Mouse (Mus musculus) neural tube, embryonic 11.5 days (tissue): ENCODE data around the gene Ryr2. TPM values are rescaled to one million over a fixed set of nuclear protein-coding genes. Genes with fewer than 3 reads are reported as not detected.
A peak's percentile ranks its signal among the peaks of the same experiment; 100 is the strongest.

Source experiments
- ATAC-seq: fragments of 200-750 bp; cut with Nextera tagmentation; 2 replicates; pipeline ENCODE4 v1.8.0; 2017; ENCODE audit warnings: moderate number of reproducible peaks, mild to moderate bottlenecking, moderate TSS enrichment, moderate library complexity; ENCODE audit not compliant: insufficient read depth, low FRiP score, low TSS enrichment
- DNase-seq: peaks from one replicate; pipeline ENCODE4 v3.0.0-alpha.2; 2015; ENCODE audit warnings: low spot score
- H3K27ac ChIP-seq: fragments of 300-500 bp; sonication (generic); 2 replicates; pipeline ENCODE4 v1.5.1; 2014; ENCODE audit warnings: low read depth, mild to moderate bottlenecking, low read length
- H3K27me3 ChIP-seq: fragments of 300-500 bp; sonication (generic); 2 replicates; pipeline ENCODE4 v1.6.1; 2014; ENCODE audit warnings: mild to moderate bottlenecking, low read length, mixed read lengths; ENCODE audit not compliant: control insufficient read depth, insufficient read depth
- H3K36me3 ChIP-seq: fragments of 300-500 bp; sonication (generic); 2 replicates; pipeline ENCODE4 v1.6.1; 2014; ENCODE audit warnings: mild to moderate bottlenecking, low read length, moderate library complexity, mixed read lengths; ENCODE audit not compliant: control insufficient read depth, insufficient read depth
- H3K4me1 ChIP-seq: fragments of 300-500 bp; sonication (generic); 2 replicates; pipeline ENCODE4 v1.6.1; 2014; ENCODE audit warnings: low read length, mixed read lengths; ENCODE audit not compliant: control insufficient read depth, insufficient read depth
- H3K4me2 ChIP-seq: fragments of 300-500 bp; sonication (generic); 2 replicates; pipeline ENCODE4 v1.6.1; 2014; ENCODE audit warnings: low read depth, mild to moderate bottlenecking, moderate library complexity
- H3K4me3 ChIP-seq: fragments of 300-500 bp; sonication (generic); 2 replicates; pipeline ENCODE4 v1.5.1; 2014; ENCODE audit warnings: low read depth, low read length
- H3K9ac ChIP-seq: fragments of 300-500 bp; sonication (generic); 2 replicates; pipeline ENCODE4 v1.6.1; 2014; ENCODE audit warnings: mild to moderate bottlenecking, low read length
- H3K9me3 ChIP-seq: fragments of 300-500 bp; sonication (generic); 2 replicates; pipeline ENCODE4 v1.6.1; 2016; ENCODE audit warnings: low read length; ENCODE audit not compliant: control insufficient read depth
- WGBS: fragments of 180-500 bp; shearing (Covaris S2); extraction: QIAGEN DNeasy Blood & Tissue Kit; methylation state at CpG from one replicate; pipeline ENCODE4 v1.1.7; 2014; 5-methylcytosine and 5-hydroxymethylcytosine counted together
- polyA plus RNA-seq: library from polyadenylated mRNA; unstranded; fragments of >200 nt; fragmentation: Nextera tagmentation; extraction: Ambion mirVana; gene quantifications from 2 replicates; pipeline ENCODE4 v1.2.1, GENCODE M21; 2014

Ryr2 gene
- polyA plus RNA-seq, 1 experiment from 2014 or later: 0.34 TPM

- H3K4me3 ChIP-seq: no peak overlapping the region
- H3K4me1 ChIP-seq: no peaks in the 10 kb centered on the region
- ATAC-seq (no peak), DNase-seq (no peak)
- no peaks in the 10 kb centered on the region for H3K27me3 ChIP-seq
- H3K9ac ChIP-seq: no peak overlapping the region
- WGBS: 90% methylated on average over 3 of the region's 3 CpGs
- no peak overlapping the region for H3K4me2 ChIP-seq
- H3K36me3 ChIP-seq: no peaks in the 10 kb centered on the region
- H3K9me3 ChIP-seq: no peaks in the 10 kb centered on the region
- no peak overlapping the region for H3K27ac ChIP-seq
These were observed 222.6 kb downstream of the Ryr2 start for GRCm38 (mm10) chr13:11884175-11884574.

- Histone ChIP-seq H3K4me1 (no peaks in the 10 kb centered on the region), H3K9ac (no peak overlapping the region), H3K4me2 (no peak overlapping the region), H3K27ac (no peak overlapping the region), H3K9me3 (no peaks in the 10 kb centered on the region), H3K4me3 (no peak overlapping the region), H3K36me3 (no peaks in the 10 kb centered on the region), H3K27me3 (no peaks in the 10 kb centered on the region)
- DNase-seq (no peak), ATAC-seq (no peak)
- WGBS: 91% methylated on average over 4 of the region's 4 CpGs
These were observed 224.4 kb downstream of the Ryr2 start for GRCm38 (mm10) chr13:11882359-11882758.

- H3K4me1 ChIP-seq: no peaks in the 10 kb centered on the region
- H3K9me3 ChIP-seq: no peaks in the 10 kb centered on the region
- no peak overlapping the region for H3K4me3 ChIP-seq
- H3K36me3 ChIP-seq: no peaks in the 10 kb centered on the region
- DNase-seq (peak; percentile 20), ATAC-seq (peak; percentile 64; the same call in 1 of the 2 replicates)
- 58% methylated on average over 10 of the region's 10 CpGs for WGBS
- H3K27ac ChIP-seq: no peak overlapping the region
- no peaks in the 10 kb centered on the region for H3K27me3 ChIP-seq
- no peak overlapping the region for H3K9ac ChIP-seq
- no peak overlapping the region for H3K4me2 ChIP-seq
These were observed 226.1 kb downstream of the Ryr2 start for GRCm38 (mm10) chr13:11880503-11881227.

- Histone ChIP-seq H3K36me3 (no peaks in the 10 kb centered on the region), H3K4me2 (no peak overlapping the region), H3K9ac (no peak overlapping the region), H3K9me3 (no peaks in the 10 kb centered on the region), H3K27ac (no peak overlapping the region), H3K4me1 (no peaks in the 10 kb centered on the region), H3K4me3 (no peak overlapping the region), H3K27me3 (no peaks in the 10 kb centered on the region)
- no peak for ATAC-seq
- no peak for DNase-seq
- WGBS: 59% methylated on average over 3 of the region's 3 CpGs
These were observed 227.7 kb downstream of the Ryr2 start for GRCm38 (mm10) chr13:11879037-11879436.

GRCm38 (mm10) chr13:11874852-11875251 is 231.9 kb downstream of the Ryr2 start:
- Histone ChIP-seq H3K4me1 (no peaks in the 10 kb centered on the region), H3K27ac (no peak overlapping the region), H3K36me3 (no peaks in the 10 kb centered on the region), H3K4me2 (no peak overlapping the region), H3K9ac (no peak overlapping the region), H3K27me3 (no peaks in the 10 kb centered on the region), H3K4me3 (no peak overlapping the region), H3K9me3 (no peaks in the 10 kb centered on the region)
- ATAC-seq (no peak), DNase-seq (no peak)
- WGBS: 6% methylated on average over 1 of the region's 1 CpGs

GRCm38 (mm10) chr13:11869971-11870370 is 236.8 kb downstream of the Ryr2 start:
- Histone ChIP-seq H3K27me3 (no peaks in the 10 kb centered on the region), H3K4me2 (no peak overlapping the region), H3K4me1 (no peaks in the 10 kb centered on the region), H3K36me3 (no peaks in the 10 kb centered on the region), H3K4me3 (no peak overlapping the region), H3K9ac (no peak overlapping the region), H3K9me3 (no peaks in the 10 kb centered on the region), H3K27ac (no peak overlapping the region)
- ATAC-seq (no peak), DNase-seq (no peak)
- WGBS: 84% methylated on average over 1 of the region's 1 CpGs

- Histone ChIP-seq H3K4me1 (no peaks in the 10 kb centered on the region), H3K9me3 (no peaks in the 10 kb centered on the region)
These were observed 237.3 kb downstream of the Ryr2 start for GRCm38 (mm10) chr13:11869486-11869885.

GRCm38 (mm10) chr13:11868979-11869378 is 237.8 kb downstream of the Ryr2 start:
- H3K27ac ChIP-seq: no peak overlapping the region
- H3K4me2 ChIP-seq: no peak overlapping the region
- no peak overlapping the region for H3K9ac ChIP-seq
- H3K4me3 ChIP-seq: no peak overlapping the region
- no peak for DNase-seq
- 75% methylated on average over 2 of the region's 2 CpGs for WGBS
- H3K27me3 ChIP-seq: no peaks in the 10 kb centered on the region
- H3K9me3 ChIP-seq: no peaks in the 10 kb centered on the region
- no peaks in the 10 kb centered on the region for H3K4me1 ChIP-seq
- ATAC-seq: no peak
- no peaks in the 10 kb centered on the region for H3K36me3 ChIP-seq

More at GRCm38 (mm10) chr13:11869486-11869885, 237.3 kb downstream of the Ryr2 start:
- H3K4me3 ChIP-seq: no peak overlapping the region
- DNase-seq (no peak), ATAC-seq (no peak)
- no peak overlapping the region for H3K4me2 ChIP-seq
- H3K36me3 ChIP-seq: no peaks in the 10 kb centered on the region
- no peak overlapping the region for H3K9ac ChIP-seq
- 86% methylated on average over 2 of the region's 2 CpGs for WGBS
- H3K27me3 ChIP-seq: no peaks in the 10 kb centered on the region
- H3K27ac ChIP-seq: no peak overlapping the region

GRCm38 (mm10) chr13:11868056-11868455 is 238.7 kb downstream of the Ryr2 start:
- ATAC-seq (no peak), DNase-seq (no peak)
- Histone ChIP-seq H3K9me3 (no peaks in the 10 kb centered on the region), H3K27ac (no peak overlapping the region), H3K9ac (no peak overlapping the region), H3K36me3 (no peaks in the 10 kb centered on the region), H3K27me3 (no peaks in the 10 kb centered on the region), H3K4me3 (no peak overlapping the region), H3K4me2 (no peak overlapping the region), H3K4me1 (no peaks in the 10 kb centered on the region)
- 75% methylated on average over 7 of the region's 7 CpGs for WGBS
